Mouse (Mus musculus) right cerebral cortex, postnatal 14 days (tissue): ENCODE results near the gene Bcl2l14.

Source experiments
- DNase-seq: peaks from one replicate; pipeline ENCODE4 v3.0.0; 2022

Gene Bcl2l14

GRCm38 (mm10) chr6:134449958-134450357 is 53.8 kb downstream of the Bcl2l14 start:
- DNase-seq = no peak

- no peak for DNase-seq
Measured at GRCm38 (mm10) chr6:134450661-134451119, 54.6 kb downstream of the Bcl2l14 start.

GRCm38 (mm10) chr6:134454093-134454492 is 58.0 kb downstream of the Bcl2l14 start:
- peak; percentile 26 for DNase-seq

DNA sequence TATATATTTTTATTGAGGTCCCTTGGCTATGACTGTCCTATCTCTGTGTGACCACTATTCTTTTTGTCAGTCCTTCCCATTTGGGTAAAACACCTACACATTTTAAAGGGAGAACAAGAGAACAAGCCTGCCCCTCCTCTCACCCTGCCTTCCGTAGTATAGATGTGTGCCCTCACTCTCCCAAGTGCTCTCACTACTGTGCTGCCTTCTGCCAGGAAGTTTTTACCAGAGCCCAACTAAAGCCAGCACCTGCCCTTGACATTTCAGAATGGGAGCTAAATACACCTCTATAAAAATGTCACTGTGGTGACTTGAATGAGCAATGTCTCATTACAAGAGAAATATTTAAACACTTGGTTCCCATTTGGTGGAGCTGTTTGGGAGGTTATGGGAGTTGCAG is 62.3 kb downstream of the Bcl2l14 start:
- DNase-seq = no peak

GRCm38 (mm10) chr6:134461175-134461574 is 65.1 kb downstream of the Bcl2l14 start:
- DNase-seq = no peak

DNA sequence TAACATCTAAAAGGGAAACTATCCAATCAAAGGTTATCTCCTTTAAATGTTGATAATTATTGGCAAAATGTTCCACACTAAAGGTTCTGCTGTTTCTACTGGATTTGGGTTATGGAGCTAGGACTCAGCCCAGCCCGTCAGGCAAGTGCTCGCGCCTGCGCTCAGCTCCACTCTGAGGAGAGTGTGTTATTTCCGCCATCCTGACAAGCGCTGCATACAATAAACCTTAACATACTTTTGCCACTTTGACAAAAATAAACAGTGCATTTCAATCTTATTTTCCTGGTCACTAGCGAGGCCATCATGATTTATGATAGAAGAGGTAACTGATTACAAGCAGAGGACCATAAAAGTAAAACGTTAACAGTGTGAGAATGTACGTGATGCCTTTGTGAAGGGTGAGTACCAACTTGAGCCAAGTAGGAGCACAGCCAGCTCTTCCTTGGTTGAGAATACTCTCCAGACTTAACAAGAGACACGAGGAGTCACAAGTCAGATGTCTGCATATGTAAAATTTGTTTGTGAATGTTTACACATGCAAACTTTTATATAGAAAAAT is 70.6 kb downstream of the Bcl2l14 start:
- DNase-seq = no peak

GRCm38 (mm10) chr6:134469297-134469696 is 73.2 kb downstream of the Bcl2l14 start:
- DNase-seq = no peak

GRCm38 (mm10) chr6:134470857-134471256 is 74.7 kb downstream of the Bcl2l14 start:
- DNase-seq = peak; percentile 65

GRCm38 (mm10) chr6:134473143-134473561 is 77.0 kb downstream of the Bcl2l14 start:
- no peak for DNase-seq

GRCm38 (mm10) chr6:134479481-134479880 is 83.4 kb downstream of the Bcl2l14 start:
- DNase-seq = no peak

GRCm38 (mm10) chr6:134486318-134486717 is 90.2 kb downstream of the Bcl2l14 start:
- no peak for DNase-seq
